Mouse (Mus musculus) neural tube, embryonic 11.5 days (tissue): Measurements from ENCODE around the gene Ankrd13b. TPM values are rescaled to one million over a fixed set of nuclear protein-coding genes. Genes with fewer than 3 reads are reported as not detected.

Experiments used
- ATAC-seq: fragments of 200-750 bp; cut with Nextera tagmentation; 2 replicates; pipeline ENCODE4 v1.8.0; 2017; ENCODE audit warnings: moderate number of reproducible peaks, mild to moderate bottlenecking, moderate TSS enrichment, moderate library complexity; ENCODE audit not compliant: insufficient read depth, low FRiP score, low TSS enrichment
- DNase-seq: peaks from one replicate; pipeline ENCODE4 v3.0.0-alpha.2; 2015; ENCODE audit warnings: low spot score
- H3K27ac ChIP-seq: fragments of 300-500 bp; sonication (generic); 2 replicates; pipeline ENCODE4 v1.5.1; 2014; ENCODE audit warnings: low read depth, mild to moderate bottlenecking, low read length
- H3K27me3 ChIP-seq: fragments of 300-500 bp; sonication (generic); 2 replicates; pipeline ENCODE4 v1.6.1; 2014; ENCODE audit warnings: mild to moderate bottlenecking, low read length, mixed read lengths; ENCODE audit not compliant: control insufficient read depth, insufficient read depth
- H3K36me3 ChIP-seq: fragments of 300-500 bp; sonication (generic); 2 replicates; pipeline ENCODE4 v1.6.1; 2014; ENCODE audit warnings: mild to moderate bottlenecking, low read length, moderate library complexity, mixed read lengths; ENCODE audit not compliant: control insufficient read depth, insufficient read depth
- H3K4me1 ChIP-seq: fragments of 300-500 bp; sonication (generic); 2 replicates; pipeline ENCODE4 v1.6.1; 2014; ENCODE audit warnings: low read length, mixed read lengths; ENCODE audit not compliant: control insufficient read depth, insufficient read depth
- H3K4me2 ChIP-seq: fragments of 300-500 bp; sonication (generic); 2 replicates; pipeline ENCODE4 v1.6.1; 2014; ENCODE audit warnings: low read depth, mild to moderate bottlenecking, moderate library complexity
- H3K4me3 ChIP-seq: fragments of 300-500 bp; sonication (generic); 2 replicates; pipeline ENCODE4 v1.5.1; 2014; ENCODE audit warnings: low read depth, low read length
- H3K9ac ChIP-seq: fragments of 300-500 bp; sonication (generic); 2 replicates; pipeline ENCODE4 v1.6.1; 2014; ENCODE audit warnings: mild to moderate bottlenecking, low read length
- H3K9me3 ChIP-seq: fragments of 300-500 bp; sonication (generic); 2 replicates; pipeline ENCODE4 v1.6.1; 2016; ENCODE audit warnings: low read length; ENCODE audit not compliant: control insufficient read depth
- WGBS: fragments of 180-500 bp; shearing (Covaris S2); extraction: QIAGEN DNeasy Blood & Tissue Kit; methylation state at CpG from one replicate; pipeline ENCODE4 v1.1.7; 2014; 5-methylcytosine and 5-hydroxymethylcytosine counted together
- polyA plus RNA-seq: library from polyadenylated mRNA; unstranded; fragments of >200 nt; fragmentation: Nextera tagmentation; extraction: Ambion mirVana; gene quantifications from 2 replicates; pipeline ENCODE4 v1.2.1, GENCODE M21; 2014

The Ankrd13b gene
- polyA plus RNA-seq, 1 experiment from 2014 or later = 19.4 TPM

- H3K27ac ChIP-seq = no peak overlapping the region
- no peak overlapping the region for H3K9ac ChIP-seq
- H3K4me1 ChIP-seq = peaks cover 24% of the 10 kb centered on the region
- H3K9me3 ChIP-seq = no peaks in the 10 kb centered on the region
- H3K4me2 ChIP-seq = no peak overlapping the region
- ATAC-seq (no peak), DNase-seq (no peak)
- 78% methylated on average over 26 of the region's 27 CpGs for WGBS
- H3K36me3 ChIP-seq = no peaks in the 10 kb centered on the region
- no peak overlapping the region for H3K4me3 ChIP-seq
- H3K27me3 ChIP-seq = peaks cover 6% of the 10 kb centered on the region
Measured at GRCm38 (mm10) chr11:77518051-77518798, 28.7 kb upstream of the Ankrd13b start.

DNA sequence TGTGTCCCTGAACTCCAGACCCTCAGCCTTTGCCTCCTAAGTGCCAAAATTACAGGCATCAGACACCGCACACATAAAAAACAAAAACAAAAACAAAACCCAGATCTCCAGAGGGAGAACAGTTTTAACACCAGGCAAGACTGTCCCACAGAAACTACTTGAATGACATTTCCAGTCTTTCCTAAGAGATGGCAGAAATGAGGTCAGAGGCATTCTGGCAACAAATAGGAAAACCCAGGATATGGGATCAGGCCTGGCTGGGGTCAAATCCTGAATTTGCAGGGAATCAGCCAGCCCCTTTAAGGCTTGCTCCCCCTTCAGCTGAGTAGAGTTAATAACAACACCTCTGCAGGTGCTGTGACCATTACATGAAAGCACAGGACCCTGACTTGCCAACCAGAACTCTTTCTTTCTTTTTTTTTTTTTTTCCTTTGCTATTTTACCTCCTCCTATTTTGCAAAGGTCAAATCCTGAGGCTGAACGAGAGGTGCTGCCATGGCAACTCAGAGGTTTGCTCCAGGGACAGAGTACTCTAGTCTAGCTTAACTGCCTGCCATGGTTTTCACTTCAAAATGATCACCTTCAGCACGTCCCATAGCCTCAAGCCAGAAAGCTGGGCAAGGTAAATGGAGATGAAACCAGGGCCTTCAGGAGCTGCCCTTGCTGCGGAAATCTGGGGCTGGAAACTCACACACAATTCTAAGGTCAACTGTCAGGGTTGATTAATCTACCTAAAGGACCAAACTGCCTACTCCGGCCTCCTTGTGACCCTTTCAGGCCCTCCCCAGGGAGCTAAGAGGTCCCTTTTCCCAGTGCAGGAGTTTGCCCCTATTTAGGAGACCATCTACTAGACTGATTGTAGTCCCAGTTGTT, 27.3 kb upstream of the Ankrd13b start:
- H3K27me3 ChIP-seq = peaks cover 6% of the 10 kb centered on the region
- H3K9ac ChIP-seq = no peak overlapping the region

DNA sequence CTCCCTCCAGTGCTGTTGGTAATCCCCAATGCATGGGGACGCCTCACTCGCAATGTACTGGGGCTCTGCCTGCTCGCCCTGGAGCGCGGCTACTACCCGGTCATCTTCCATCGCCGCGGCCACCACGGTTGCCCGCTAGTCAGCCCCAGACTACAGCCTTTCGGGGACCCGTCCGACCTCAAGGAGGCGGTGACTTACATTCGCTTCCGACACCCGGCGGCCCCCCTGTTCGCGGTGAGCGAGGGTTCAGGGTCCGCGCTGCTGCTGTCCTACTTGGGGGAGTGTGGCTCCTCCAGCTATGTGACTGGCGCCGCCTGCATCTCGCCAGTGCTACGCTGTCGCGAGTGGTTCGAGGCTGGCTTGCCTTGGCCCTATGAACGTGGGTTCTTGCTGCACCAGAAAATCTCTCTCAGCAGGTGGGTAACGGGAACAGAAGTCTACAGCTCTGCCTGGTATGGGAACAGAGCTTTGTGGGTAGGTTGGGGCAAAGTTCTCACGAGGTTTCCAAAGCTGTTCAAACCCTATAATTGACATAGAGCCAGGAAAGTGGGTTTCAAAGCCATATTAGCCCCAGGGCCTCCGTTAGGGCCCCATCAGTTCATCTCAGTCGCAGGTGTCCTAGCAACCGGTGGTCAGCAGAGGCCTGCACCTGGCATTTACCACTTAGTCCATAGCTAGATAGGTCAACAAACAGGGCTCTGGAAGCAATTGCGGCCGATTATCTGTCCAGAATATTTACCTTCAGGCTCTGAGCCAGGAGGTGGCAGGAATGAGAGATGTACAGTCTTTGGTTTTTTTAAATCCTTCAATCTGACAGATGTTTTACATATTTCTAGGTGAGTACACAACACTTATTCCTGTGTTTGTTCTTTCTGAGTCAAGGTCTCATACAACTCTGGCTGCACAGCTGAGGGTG, 26.4 kb upstream of the Ankrd13b start, which contains the start of gene Trp53i13:
Trp53i13 (minus strand) TSS at position 344 of the 916 bp plus-strand sequence.
- Histone ChIP-seq H3K9ac (peak within 1 kb of the TSS; percentile 51), H3K9me3 (no peaks in the 10 kb centered on the region), H3K27ac (no peak within 1 kb of the TSS), H3K4me2 (peak within 1 kb of the TSS; percentile 88), H3K4me1 (peaks cover 27% of the 10 kb centered on the region), H3K4me3 (peak within 1 kb of the TSS; percentile 43), H3K27me3 (peaks cover 6% of the 10 kb centered on the region), H3K36me3 (no peaks in the 10 kb centered on the region)
- DNase-seq = peak; percentile 40
- ATAC-seq = no peak
- WGBS = 6% methylated on average over 39 of the region's 39 CpGs

More for the DNA sequence above, 27.3 kb upstream of the Ankrd13b start:
- no peak overlapping the region for H3K4me2 ChIP-seq
- ATAC-seq (no peak), DNase-seq (no peak)
- no peak overlapping the region for H3K27ac ChIP-seq
- H3K4me3 ChIP-seq = no peak overlapping the region
- peaks cover 27% of the 10 kb centered on the region for H3K4me1 ChIP-seq
- no peaks in the 10 kb centered on the region for H3K36me3 ChIP-seq
- H3K9me3 ChIP-seq = no peaks in the 10 kb centered on the region
- WGBS = 41% methylated on average over 5 of the region's 5 CpGs

- Histone ChIP-seq H3K9me3 (no peaks in the 10 kb centered on the region), H3K9ac (peak within 1 kb of the TSS; percentile 51), H3K4me1 (peaks cover 27% of the 10 kb centered on the region), H3K27me3 (peaks cover 6% of the 10 kb centered on the region), H3K4me2 (peak within 1 kb of the TSS; percentile 88), H3K27ac (no peak within 1 kb of the TSS), H3K36me3 (no peaks in the 10 kb centered on the region), H3K4me3 (peak within 1 kb of the TSS; percentile 43)
- ATAC-seq (peak; percentile 74), DNase-seq (peak; percentile 84)
- under 1% methylated on average over 65 of the region's 72 CpGs for WGBS
Measured at GRCm38 (mm10) chr11:77514832-77515636, 25.6 kb upstream of the Ankrd13b start, which contains the start of gene Abhd15. Abhd15 (plus strand) TSS chr11:77515121.

DNA sequence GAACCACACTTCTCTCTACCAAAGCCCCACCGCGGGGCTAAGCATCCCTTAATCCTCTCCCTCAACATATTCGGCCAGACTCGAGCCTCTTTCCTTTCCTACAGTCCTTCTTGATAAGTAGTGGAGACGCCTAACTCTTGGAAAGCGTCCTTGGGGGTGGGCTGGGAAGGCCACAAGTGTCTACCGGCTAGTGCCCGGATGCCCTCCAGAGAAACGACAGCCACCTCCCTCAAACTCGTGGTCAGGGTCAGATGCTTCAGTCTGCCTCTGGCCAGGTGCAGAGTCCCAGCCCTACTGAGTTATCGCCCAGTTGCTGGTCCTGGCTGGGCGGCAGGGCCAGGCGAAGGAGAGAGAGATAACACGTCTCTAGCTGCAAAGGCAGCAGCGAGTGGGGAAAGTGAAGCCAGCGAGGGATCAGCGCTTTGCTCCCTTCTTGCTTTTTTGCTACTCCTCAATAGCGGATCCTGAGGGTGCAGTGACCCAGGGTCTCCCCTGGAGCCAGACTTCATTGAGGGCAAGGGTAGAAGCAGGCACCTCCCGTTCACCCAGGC, 24.9 kb upstream of the Ankrd13b start:
- peaks cover 27% of the 10 kb centered on the region for H3K4me1 ChIP-seq
- ATAC-seq (no peak), DNase-seq (no peak)
- H3K9ac ChIP-seq = peak overlapping the region; percentile 51
- H3K36me3 ChIP-seq = peaks cover 2% of the 10 kb centered on the region; the same call in 1 of the 2 replicates
- H3K4me3 ChIP-seq = peak overlapping the region; percentile 43
- H3K9me3 ChIP-seq = no peaks in the 10 kb centered on the region
- H3K4me2 ChIP-seq = peak overlapping the region; percentile 88
- peaks cover 6% of the 10 kb centered on the region for H3K27me3 ChIP-seq
- WGBS = 2% methylated on average over 19 of the region's 19 CpGs
- H3K27ac ChIP-seq = no peak overlapping the region

- Histone ChIP-seq H3K9ac (peak overlapping the region; percentile 49; the same call in 1 of the 2 replicates), H3K27ac (no peak overlapping the region), H3K4me2 (peak overlapping the region; percentile 88), H3K36me3 (peaks cover 2% of the 10 kb centered on the region; the same call in 1 of the 2 replicates), H3K27me3 (peaks cover 6% of the 10 kb centered on the region), H3K9me3 (no peaks in the 10 kb centered on the region), H3K4me3 (peak overlapping the region; percentile 57), H3K4me1 (peaks cover 27% of the 10 kb centered on the region)
- WGBS = 4% methylated on average over 10 of the region's 10 CpGs
- ATAC-seq (no peak; the same call in 1 of the 2 replicates), DNase-seq (no peak)
Measured at GRCm38 (mm10) chr11:77513811-77514170, 24.3 kb upstream of the Ankrd13b start.

DNA sequence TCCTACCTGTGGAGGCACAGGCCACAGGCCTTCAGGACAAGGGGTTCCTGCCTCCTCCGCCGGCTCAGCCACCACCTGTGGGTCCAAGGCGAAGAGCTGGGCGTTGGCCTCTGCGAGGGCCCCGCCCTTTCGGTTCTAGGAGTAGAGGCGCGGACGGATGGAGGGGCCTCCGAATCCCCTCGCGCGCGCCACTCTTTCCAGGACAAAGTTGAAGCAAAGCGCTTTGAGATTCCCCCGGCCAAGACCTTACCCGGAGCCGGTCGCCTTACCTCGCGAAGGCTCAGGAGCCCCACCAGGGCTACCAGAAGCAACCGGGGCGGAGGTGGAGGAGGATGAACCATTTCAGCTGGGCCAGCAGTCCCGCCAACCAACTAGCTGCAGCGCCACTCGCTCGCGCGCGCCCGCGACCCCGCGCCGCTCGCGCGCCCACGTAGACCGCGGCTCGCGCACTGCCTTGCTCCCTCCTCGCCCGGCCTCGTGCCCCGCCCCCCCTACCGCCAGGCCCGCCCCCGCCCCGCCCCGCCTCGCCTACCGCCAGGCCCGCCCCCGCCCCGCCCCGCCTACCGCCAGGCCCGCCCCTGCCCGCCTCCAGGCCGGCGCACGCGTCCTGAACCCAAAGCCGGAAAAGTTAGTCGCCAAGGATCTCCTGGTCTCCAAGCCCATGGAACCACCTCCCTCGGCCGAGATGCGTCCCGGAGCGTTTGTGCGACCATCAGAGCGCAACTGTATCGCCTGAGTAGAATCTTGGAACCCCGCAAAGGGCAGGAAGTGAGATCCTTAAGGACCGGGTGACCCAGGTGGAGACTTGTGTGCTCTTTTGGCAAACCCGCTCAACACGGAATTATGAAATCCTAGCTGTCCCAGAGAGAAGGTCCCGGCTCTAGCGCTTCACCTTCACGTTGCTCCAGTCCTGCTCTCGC, 23.7 kb upstream of the Ankrd13b start:
- H3K27me3 ChIP-seq = peaks cover 6% of the 10 kb centered on the region
- H3K4me3 ChIP-seq = peak overlapping the region; percentile 57
- WGBS = under 1% methylated on average over 72 of the region's 84 CpGs
- H3K9ac ChIP-seq = peak overlapping the region; percentile 65
- peak overlapping the region; percentile 88 for H3K4me2 ChIP-seq
- H3K27ac ChIP-seq = no peak overlapping the region
- H3K4me1 ChIP-seq = peaks cover 29% of the 10 kb centered on the region
- no peaks in the 10 kb centered on the region for H3K9me3 ChIP-seq
- DNase-seq (peak; percentile 92), ATAC-seq (peak; percentile 43)
- H3K36me3 ChIP-seq = peaks cover 2% of the 10 kb centered on the region; the same call in 1 of the 2 replicates
